Mouse (Mus musculus): ENCODE data around the gene Proser2.

DNA sequence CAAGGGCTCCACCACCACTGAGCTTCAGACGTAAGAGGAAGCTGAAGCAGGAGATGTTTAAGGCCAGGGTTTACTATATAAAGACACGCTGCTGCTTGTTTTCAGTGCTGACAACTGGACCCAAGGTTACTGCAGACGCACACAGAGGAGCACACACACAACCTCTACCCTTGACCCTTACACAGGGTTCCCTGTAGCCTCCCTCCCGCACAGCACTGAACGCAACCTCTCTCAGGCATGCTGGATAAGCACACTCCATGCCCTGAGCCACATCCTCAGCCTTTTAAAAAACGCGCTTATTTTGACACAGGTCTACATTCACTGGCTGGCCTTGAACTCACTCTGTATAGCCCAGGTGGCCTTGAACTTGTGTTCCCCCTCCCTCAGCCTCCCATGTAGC, 7.0 kb downstream of the Proser2 start:
- TF ChIP-seq POLR2A (IDR thresholded peaks at IDR 0.05; ENCODE audit: insufficient read length, low read depth) (no peak), MAX (IDR thresholded peaks at IDR 0.05; ENCODE audit: low read depth) (no peak), MYOD1 (IDR thresholded peaks at IDR 0.05; ENCODE audit: control insufficient read depth in 1 of 3, insufficient read length in 2 of 3, low read depth in 2 of 3) (no peak), E2F4 (IDR thresholded peaks at IDR 0.05; ENCODE audit: insufficient read depth) (no peak), TCF12 (IDR thresholded peaks at IDR 0.05; ENCODE audit: insufficient read depth, poor library complexity, severe bottlenecking) (no peak), USF1 (IDR thresholded peaks at IDR 0.05; ENCODE audit: low read depth) (no peak), POLR2AphosphoS2 (IDR thresholded peaks at IDR 0.05; ENCODE audit: insufficient read length, low read depth) (no peak)
